Mouse (Mus musculus) embryonic facial prominence, embryonic 14.5 days (tissue): ENCODE results near the gene Rasgrp4. TPM values are rescaled to one million over a fixed set of nuclear protein-coding genes. Genes with fewer than 3 reads are reported as not detected.
"Not testable (repeated sequence)": the region's sequence is repeated elsewhere in the genome, so short reads cannot be mapped to it uniquely, and the experiment has no call there.

Experiments used
- ATAC-seq: fragments of 200-750 bp; cut with Nextera tagmentation; 2 replicates; pipeline ENCODE4 v1.8.0; 2017; ENCODE audit warnings: low read depth, moderate number of reproducible peaks, moderate TSS enrichment
- DNase-seq: peaks from one replicate; pipeline ENCODE4 v3.0.0-alpha.2; 2015; ENCODE audit warnings: low spot score
- H3K27ac ChIP-seq: fragments of 300-500 bp; sonication (generic); replicated peaks from 2 replicates; pipeline ENCODE4 v1.5.1; 2014; ENCODE audit warnings: low read depth, mild to moderate bottlenecking, low read length, moderate library complexity
- H3K27me3 ChIP-seq: fragments of 300-500 bp; sonication (generic); replicated peaks from 2 replicates; pipeline ENCODE4 v1.6.1; 2014; ENCODE audit warnings: low read length; ENCODE audit not compliant: control insufficient read depth, insufficient read depth
- H3K36me3 ChIP-seq: fragments of 300-500 bp; sonication (generic); 2 replicates; pipeline ENCODE4 v1.6.1; 2014; ENCODE audit warnings: low read length, mixed read lengths; ENCODE audit not compliant: control insufficient read depth, insufficient read depth
- H3K4me1 ChIP-seq: fragments of 300-500 bp; sonication (generic); 2 replicates; pipeline ENCODE4 v1.6.1; 2014; ENCODE audit warnings: antibody characterized with exemption, low read length; ENCODE audit not compliant: control insufficient read depth, insufficient read depth
- H3K4me2 ChIP-seq: fragments of 300-500 bp; sonication (generic); 2 replicates; pipeline ENCODE4 v1.6.1; 2014; ENCODE audit warnings: low read depth, mild to moderate bottlenecking, low read length, moderate library complexity, mixed read lengths
- H3K4me3 ChIP-seq: fragments of 300-500 bp; sonication (generic); 2 replicates; pipeline ENCODE4 v1.5.1; 2014; ENCODE audit warnings: low read depth, mild to moderate bottlenecking, low read length
- H3K9ac ChIP-seq: fragments of 300-500 bp; sonication (generic); 2 replicates; pipeline ENCODE4 v1.6.1; 2014; ENCODE audit warnings: low read depth, mild to moderate bottlenecking, low read length, moderate library complexity, mixed read lengths
- H3K9me3 ChIP-seq: fragments of 300-500 bp; sonication (generic); 2 replicates; pipeline ENCODE4 v1.6.1; 2016; ENCODE audit warnings: low read length; ENCODE audit not compliant: control insufficient read depth
- WGBS: fragments of 180-500 bp; shearing (Covaris S2); extraction: QIAGEN DNeasy Blood & Tissue Kit; methylation state at CpG from one replicate; pipeline ENCODE4 v1.1.7; 2014; 5-methylcytosine and 5-hydroxymethylcytosine counted together
- polyA plus RNA-seq: library from polyadenylated mRNA; unstranded; fragments of >200 nt; fragmentation: Nextera tagmentation; extraction: Ambion mirVana; gene quantifications from 2 replicates; pipeline ENCODE4 v1.2.1, GENCODE M21; 2014

The Rasgrp4 gene
- polyA plus RNA-seq, 1 experiment from 2014 or later: 0.78 TPM

DNA sequence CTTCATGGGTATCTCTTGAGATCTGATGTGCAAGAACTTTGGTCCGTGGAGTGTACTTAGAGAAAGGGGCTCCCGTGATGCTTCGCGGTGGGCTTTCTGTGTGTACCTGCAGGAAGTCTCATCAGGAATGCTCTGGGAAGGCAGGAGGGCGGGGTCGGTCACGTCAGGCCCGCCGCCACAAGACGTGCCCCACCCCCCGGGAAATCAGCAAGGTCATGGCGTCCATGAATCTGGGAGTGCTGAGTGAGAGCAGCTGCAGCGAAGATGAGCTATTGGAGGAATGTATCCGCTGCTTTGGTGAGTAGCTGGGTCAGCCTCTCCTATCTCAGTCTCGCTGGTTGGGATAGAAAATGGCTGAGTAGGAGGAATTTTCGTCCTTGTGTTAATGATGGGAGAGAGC is 2.8 kb downstream of the Rasgrp4 start:
- H3K36me3 ChIP-seq: no peaks in the 10 kb centered on the region
- no peak for ATAC-seq
- 44% methylated on average over 16 of the region's 16 CpGs for WGBS
- H3K27me3 ChIP-seq: no peaks in the 10 kb centered on the region
- H3K4me3 ChIP-seq: no peak overlapping the region
- no peaks in the 10 kb centered on the region for H3K9me3 ChIP-seq
- no peak overlapping the region for H3K4me2 ChIP-seq
- H3K9ac ChIP-seq: no peak overlapping the region
- DNase-seq: no peak
- H3K27ac ChIP-seq: no peak overlapping the region
- H3K4me1 ChIP-seq: no peaks in the 10 kb centered on the region

DNA sequence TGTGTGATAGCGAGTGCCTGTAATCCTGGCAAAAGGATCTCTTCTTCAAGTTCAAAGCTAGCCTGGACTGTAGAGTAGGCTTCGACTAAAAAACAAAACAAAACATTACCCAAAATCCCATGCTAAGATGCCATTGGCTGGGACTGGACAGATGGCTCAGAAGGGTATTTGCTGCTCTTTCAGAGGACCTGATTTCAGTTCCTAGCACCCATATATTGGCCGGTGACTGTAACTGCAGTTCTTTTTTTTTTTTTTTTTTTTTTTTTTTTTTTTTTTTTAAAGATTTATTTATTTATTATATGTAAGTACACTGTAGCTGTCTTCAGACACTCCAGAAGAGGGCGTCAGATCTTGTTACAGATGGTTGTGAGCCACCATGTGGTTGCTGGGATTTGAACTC is 4.6 kb downstream of the Rasgrp4 start:
- not testable (repeated sequence) for ATAC-seq, H3K36me3 ChIP-seq, H3K9ac ChIP-seq, H3K4me3 ChIP-seq, DNase-seq, H3K27me3 ChIP-seq, H3K4me2 ChIP-seq, H3K4me1 ChIP-seq, H3K27ac ChIP-seq, H3K9me3 ChIP-seq
- 89% methylated on average over 3 of the region's 4 CpGs for WGBS

DNA sequence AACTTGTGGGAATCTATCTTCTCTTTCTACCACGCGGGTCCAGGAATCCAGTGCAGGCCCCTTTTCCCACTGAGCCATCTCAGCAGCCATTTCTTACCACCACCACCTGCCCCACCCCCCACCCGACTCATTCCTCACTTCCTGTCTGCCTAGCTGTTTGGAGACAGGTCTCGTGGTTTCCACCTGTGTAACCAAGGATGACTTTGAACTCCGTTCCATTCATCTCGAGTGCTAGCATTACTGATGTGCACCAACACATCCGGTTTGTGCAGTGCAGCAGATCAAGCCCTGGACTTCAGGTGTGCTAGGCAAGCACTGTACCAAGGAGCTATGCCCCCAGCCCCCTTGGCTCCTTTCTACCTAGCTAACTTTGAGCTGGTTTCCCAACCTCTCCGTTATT is 6.8 kb downstream of the Rasgrp4 start:
- no peaks in the 10 kb centered on the region for H3K36me3 ChIP-seq
- no peak overlapping the region for H3K4me3 ChIP-seq
- no peak for ATAC-seq
- H3K4me1 ChIP-seq: no peaks in the 10 kb centered on the region
- no peaks in the 10 kb centered on the region for H3K27me3 ChIP-seq
- H3K9me3 ChIP-seq: no peaks in the 10 kb centered on the region
- no peak for DNase-seq
- H3K9ac ChIP-seq: no peak overlapping the region
- H3K27ac ChIP-seq: no peak overlapping the region
- no peak overlapping the region for H3K4me2 ChIP-seq
- WGBS: 77% methylated on average over 8 of the region's 8 CpGs

DNA sequence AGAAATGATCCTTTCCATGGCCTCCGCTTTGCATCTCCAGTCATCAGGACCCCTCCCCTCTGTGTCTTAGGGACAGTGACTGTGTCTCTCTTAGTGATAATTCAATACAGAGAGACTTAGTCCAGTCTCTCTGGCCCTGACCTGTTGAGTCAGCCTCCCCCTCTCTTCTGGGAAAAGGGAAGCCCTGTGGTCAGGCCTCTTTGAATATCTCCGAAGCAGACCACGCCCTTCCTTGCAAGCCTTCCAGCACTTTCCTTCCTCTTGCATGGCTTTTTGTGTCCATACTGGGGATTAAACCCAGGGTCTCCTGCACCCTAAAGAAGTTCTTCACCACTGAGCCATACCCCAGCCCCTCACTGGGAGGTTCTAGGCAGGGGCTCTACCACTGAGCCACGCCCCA is 9.4 kb downstream of the Rasgrp4 start:
- Histone ChIP-seq H3K27ac (no peak overlapping the region), H3K36me3 (no peaks in the 10 kb centered on the region), H3K9ac (no peak overlapping the region), H3K4me1 (no peaks in the 10 kb centered on the region), H3K4me3 (no peak overlapping the region), H3K9me3 (no peaks in the 10 kb centered on the region), H3K4me2 (no peak overlapping the region), H3K27me3 (no peaks in the 10 kb centered on the region)
- DNase-seq (no peak), ATAC-seq (no peak)
- 90% methylated on average over 4 of the region's 4 CpGs for WGBS

DNA sequence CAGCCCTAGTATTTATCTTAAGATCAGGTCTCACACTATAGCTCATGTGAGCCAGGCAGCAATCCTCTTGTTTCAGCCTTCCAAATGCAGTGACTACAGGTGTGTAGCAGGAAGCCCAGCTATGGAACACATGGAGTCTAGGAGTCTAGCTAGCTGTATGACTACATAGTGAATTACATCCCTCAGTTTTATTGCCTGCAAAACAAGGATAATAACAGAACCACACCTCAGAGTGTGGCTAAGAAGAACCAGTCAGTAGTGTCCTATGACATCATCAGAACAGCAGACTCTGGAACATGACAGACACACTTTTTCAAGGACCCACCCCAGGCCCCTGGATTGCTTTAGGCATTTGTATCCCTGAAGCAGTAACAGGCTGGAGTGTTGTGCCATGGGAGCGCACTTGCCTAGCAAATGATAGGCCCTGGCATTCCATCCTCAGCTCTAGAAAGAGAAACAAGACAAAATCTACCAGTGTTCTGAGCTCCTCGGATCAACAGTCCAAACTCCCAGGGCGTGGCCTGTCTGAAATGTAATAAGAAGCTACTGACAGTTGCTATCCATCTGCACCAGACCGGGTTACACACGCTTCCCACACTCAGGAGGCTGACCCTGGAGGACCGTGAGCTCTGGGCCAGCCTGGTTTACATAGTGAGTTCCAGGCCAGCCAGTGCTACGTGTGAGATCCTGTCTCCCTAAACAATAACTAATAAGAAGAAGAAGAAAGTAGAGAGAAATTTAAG is 12.1 kb downstream of the Rasgrp4 start:
- 64% methylated on average over 7 of the region's 7 CpGs for WGBS
- no peaks in the 10 kb centered on the region for H3K36me3 ChIP-seq
- ATAC-seq (no peak), DNase-seq (no peak)
- no peak overlapping the region for H3K4me3 ChIP-seq
- H3K27me3 ChIP-seq: no peaks in the 10 kb centered on the region
- no peak overlapping the region for H3K9ac ChIP-seq
- no peak overlapping the region for H3K27ac ChIP-seq
- H3K4me2 ChIP-seq: no peak overlapping the region
- no peaks in the 10 kb centered on the region for H3K9me3 ChIP-seq
- H3K4me1 ChIP-seq: no peaks in the 10 kb centered on the region

DNA sequence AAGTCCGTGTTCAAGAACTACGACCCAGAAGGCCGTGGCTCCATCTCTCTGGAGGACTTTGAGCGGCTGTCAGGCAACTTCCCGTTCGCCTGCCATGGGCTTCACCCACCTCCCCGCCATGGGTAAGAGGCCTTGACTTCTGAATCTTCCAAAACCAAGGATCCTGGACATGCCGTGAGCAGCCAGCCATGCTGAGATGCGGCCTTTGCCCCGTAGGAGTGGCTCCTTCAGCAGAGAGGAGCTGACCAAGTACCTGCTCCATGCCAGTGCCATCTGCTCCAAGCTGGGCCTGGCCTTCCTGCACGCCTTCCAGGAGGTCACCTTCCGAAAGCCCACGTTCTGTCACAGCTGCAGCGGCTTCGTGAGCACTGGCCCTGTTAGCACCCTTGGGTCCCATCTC is 14.1 kb downstream of the Rasgrp4 start:
- Histone ChIP-seq H3K9me3 (no peaks in the 10 kb centered on the region), H3K4me1 (no peaks in the 10 kb centered on the region), H3K27ac (no peak overlapping the region), H3K27me3 (no peaks in the 10 kb centered on the region), H3K36me3 (no peaks in the 10 kb centered on the region), H3K9ac (no peak overlapping the region), H3K4me2 (no peak overlapping the region), H3K4me3 (no peak overlapping the region)
- ATAC-seq (no peak), DNase-seq (no peak)
- WGBS: 91% methylated on average over 15 of the region's 15 CpGs

DNA sequence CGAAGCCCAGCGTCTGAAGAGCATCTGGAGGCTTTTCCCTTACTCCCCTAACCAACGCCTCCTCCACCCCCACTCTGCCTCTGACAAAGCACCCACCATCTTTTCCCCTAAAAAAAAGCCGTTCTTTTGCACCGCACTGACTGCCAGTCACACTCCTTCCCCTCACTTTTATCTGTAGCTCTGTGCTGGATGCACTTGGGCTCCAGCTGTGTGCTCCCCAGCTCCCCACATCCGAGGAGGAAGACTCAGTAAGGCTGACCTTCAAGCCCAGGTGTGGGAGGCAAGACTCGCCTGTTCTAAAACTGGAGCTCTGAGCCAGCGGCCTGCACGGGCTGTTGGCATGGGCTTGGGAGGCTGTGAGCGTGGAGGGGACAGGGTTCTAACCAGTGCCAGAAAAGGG is 16.8 kb downstream of the Rasgrp4 start:
- Histone ChIP-seq H3K9me3 (no peaks in the 10 kb centered on the region), H3K4me1 (0 out of 2 replicates have a peak, but pooled peaks cover 2% of the 10 kb centered on the region), H3K4me3 (no peak overlapping the region), H3K9ac (no peak overlapping the region), H3K27me3 (no peaks in the 10 kb centered on the region), H3K4me2 (no peak overlapping the region), H3K36me3 (no peaks in the 10 kb centered on the region), H3K27ac (no peak overlapping the region)
- 65% methylated on average over 10 of the region's 10 CpGs for WGBS
- DNase-seq (no peak), ATAC-seq (no peak)

DNA sequence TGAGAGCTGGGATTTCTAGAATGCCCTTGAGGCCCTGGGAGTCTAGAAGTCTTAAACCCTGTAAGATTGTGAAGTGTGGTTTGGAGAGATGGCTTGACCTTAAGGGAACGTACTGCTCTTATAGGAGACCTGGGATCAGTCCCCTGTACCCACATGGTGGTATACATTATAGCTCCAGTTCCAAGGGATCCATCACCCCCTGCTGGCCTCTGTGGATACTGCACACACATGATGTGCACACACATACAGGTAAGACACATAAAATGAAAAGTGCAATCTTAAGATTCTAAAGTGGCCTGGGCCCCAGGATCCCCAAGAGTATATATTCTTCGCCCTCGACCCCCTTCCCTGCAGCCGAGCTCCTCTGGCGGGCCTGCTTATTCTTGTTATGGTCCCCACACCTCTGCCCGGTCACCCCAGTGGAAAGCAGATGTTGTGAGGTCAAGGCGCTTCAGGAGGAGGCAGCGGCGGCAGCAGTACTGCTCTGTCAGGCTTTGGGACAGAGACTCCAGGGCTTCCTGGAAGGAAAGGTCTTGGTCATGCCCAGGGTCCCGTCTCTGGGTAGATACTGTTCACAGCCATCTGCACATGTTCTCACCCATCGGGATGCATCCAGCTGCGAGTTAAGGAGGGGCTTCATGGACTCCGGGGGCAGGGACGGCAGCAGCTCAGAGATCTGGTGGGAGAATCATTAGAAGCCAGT is 19.5 kb downstream of the Rasgrp4 start:
- H3K4me2 ChIP-seq: no peak overlapping the region
- DNase-seq (no peak), ATAC-seq (no peak)
- no peak overlapping the region for H3K27ac ChIP-seq
- 96% methylated on average over 14 of the region's 14 CpGs for WGBS
- H3K4me1 ChIP-seq: 0 out of 2 replicates have a peak, but pooled peaks cover 2% of the 10 kb centered on the region
- no peaks in the 10 kb centered on the region for H3K9me3 ChIP-seq
- 0 out of 2 replicates have a peak, but pooled peaks cover 7% of the 10 kb centered on the region for H3K27me3 ChIP-seq
- H3K4me3 ChIP-seq: no peak overlapping the region
- no peaks in the 10 kb centered on the region for H3K36me3 ChIP-seq
- no peak overlapping the region for H3K9ac ChIP-seq
